Mouse (Mus musculus) urinary bladder, postnatal 25 days (tissue): ENCODE measurements at regions not wholly inside any gene's neighbourhood (a gene's known extent, or its start where the extent isn't known, plus 50 kb on each side); places are given as distances from the start of the nearest gene placed in this dataset.

ENCODE experiments used
- DNase-seq: peaks from one replicate; pipeline ENCODE4 v3.0.0; 2022; ENCODE audit warnings: low spot score

GRCm38 (mm10) chr2:167821186-167821585, 110.7 kb upstream of the Ptpn1 start:
- no peak for DNase-seq

- DNase-seq, result no peak
Observed at GRCm38 (mm10) chr2:167818799-167819198, 113.1 kb upstream of the Ptpn1 start.

- no peak for DNase-seq
Observed at GRCm38 (mm10) chr2:167817030-167817429, 114.8 kb upstream of the Ptpn1 start.

GRCm38 (mm10) chr2:167815123-167815522, 116.7 kb upstream of the Ptpn1 start:
- no peak for DNase-seq

- no peak for DNase-seq
Observed at GRCm38 (mm10) chr2:167809256-167809655, 119.6 kb upstream of the Tmem189 start.

GRCm38 (mm10) chr2:167805629-167806304, 116.1 kb upstream of the Tmem189 start:
- no peak for DNase-seq

GRCm38 (mm10) chr2:167804493-167805227, 115.0 kb upstream of the Tmem189 start:
- DNase-seq, result no peak

GRCm38 (mm10) chr2:167802494-167802893, 112.9 kb upstream of the Tmem189 start:
- no peak for DNase-seq

GRCm38 (mm10) chr2:167801389-167801788, 111.8 kb upstream of the Tmem189 start:
- DNase-seq, result no peak

- DNase-seq, result no peak
Observed at GRCm38 (mm10) chr2:167800648-167801245, 111.1 kb upstream of the Tmem189 start.

GRCm38 (mm10) chr2:167799629-167800387, 110.2 kb upstream of the Tmem189 start:
- no peak for DNase-seq

- no peak for DNase-seq
Observed at GRCm38 (mm10) chr2:167798969-167799513, 109.4 kb upstream of the Tmem189 start.

GRCm38 (mm10) chr2:167798076-167798782, 108.6 kb upstream of the Tmem189 start:
- DNase-seq, result no peak

GRCm38 (mm10) chr2:167795491-167795890, 105.9 kb upstream of the Tmem189 start:
- no peak for DNase-seq

GRCm38 (mm10) chr2:167793916-167794315, 104.3 kb upstream of the Tmem189 start:
- DNase-seq, result no peak

- no peak for DNase-seq
Observed at GRCm38 (mm10) chr2:167792753-167793152, 103.1 kb upstream of the Tmem189 start.

GRCm38 (mm10) chr2:167792330-167792729, 102.7 kb upstream of the Tmem189 start:
- no peak for DNase-seq

GRCm38 (mm10) chr2:167789471-167789923, 99.9 kb upstream of the Tmem189 start:
- peak; percentile 63 for DNase-seq

GRCm38 (mm10) chr2:167786951-167787350, 97.3 kb upstream of the Tmem189 start:
- no peak for DNase-seq

- DNase-seq, result no peak
Observed at GRCm38 (mm10) chr2:167784353-167784752, 94.7 kb upstream of the Tmem189 start.

- DNase-seq, result no peak
Observed at GRCm38 (mm10) chr2:167783374-167783773, 93.8 kb upstream of the Tmem189 start.
